In genomic region chr5:88684226-88684625, GRCm38 (mm10) we compare ENCODE assay signal across 27 mouse cellular contexts.
"Had no signal": no experiment of that assay in that cellular context is flagged by ENCODE, and none has a peak within 500 bp of the region (broad histone marks: within the 10 kb centered on the region; RNA-seq: fewer than 3 reads in every experiment).

No protein-coding gene starts in this region.

- DNase-seq: cerebellum, adult 8-10 months; cerebellum, adult 9-10 months; cerebellum, adult 9-11 months; cerebellum, postnatal 10 days; cerebellum, postnatal 14 days; cerebellum, postnatal 25 days; cerebellum, postnatal 36 days; embryo, embryonic 11 days; forebrain, postnatal 0 days; gastrocnemius, adult 2 months; gastrocnemius, postnatal 10 days; gastrocnemius, postnatal 14 days; gastrocnemius, postnatal 25 days; gastrocnemius, postnatal 36 days; heart, adult 18-20 months; heart, adult 2 months had no signal

- H3K4me1 ChIP-seq: embryonic facial prominence, embryonic 12.5 days; embryonic facial prominence, embryonic 13.5 days; embryonic facial prominence, embryonic 15.5 days had no signal

- H3K36me3 ChIP-seq: embryonic facial prominence, embryonic 10.5 days; embryonic facial prominence, embryonic 12.5 days; embryonic facial prominence, embryonic 13.5 days; embryonic facial prominence, embryonic 15.5 days; forebrain, embryonic 10.5 days; forebrain, embryonic 12.5 days; forebrain, embryonic 15.5 days had no signal

- H3K4me3 ChIP-seq: embryonic facial prominence, embryonic 10.5 days; embryonic facial prominence, embryonic 12.5 days; embryonic facial prominence, embryonic 13.5 days; embryonic facial prominence, embryonic 15.5 days; erythroblast, embryonic 14.5 days; forebrain, embryonic 10.5 days; forebrain, embryonic 12.5 days; forebrain, embryonic 13.5 days; forebrain, embryonic 15.5 days; gastrocnemius, adult 2 months; heart, adult 2 months had no signal

- H3K9me3 ChIP-seq: embryonic facial prominence, embryonic 10.5 days; embryonic facial prominence, embryonic 12.5 days; embryonic facial prominence, embryonic 13.5 days; embryonic facial prominence, embryonic 15.5 days; forebrain, embryonic 10.5 days; forebrain, embryonic 12.5 days; forebrain, embryonic 13.5 days; forebrain, embryonic 15.5 days had no signal

- ATAC-seq: forebrain, embryonic 13.5 days; forebrain, embryonic 14.5 days; forebrain, embryonic 15.5 days; forebrain, embryonic 16.5 days; forebrain, postnatal 0 days had no signal

- H3K9ac ChIP-seq: embryonic facial prominence, embryonic 12.5 days; embryonic facial prominence, embryonic 13.5 days; embryonic facial prominence, embryonic 15.5 days; forebrain, embryonic 12.5 days; forebrain, embryonic 13.5 days; forebrain, embryonic 15.5 days; forebrain, postnatal 0 days had no signal

- H3K27ac ChIP-seq: embryonic facial prominence, embryonic 10.5 days; embryonic facial prominence, embryonic 12.5 days; embryonic facial prominence, embryonic 13.5 days; embryonic facial prominence, embryonic 15.5 days; forebrain, embryonic 10.5 days; forebrain, embryonic 12.5 days; forebrain, embryonic 13.5 days; forebrain, embryonic 15.5 days; gastrocnemius, adult 2 months; heart, adult 2 months had no signal

- H3K27me3 ChIP-seq: embryonic facial prominence, embryonic 12.5 days; embryonic facial prominence, embryonic 15.5 days; forebrain, embryonic 12.5 days; forebrain, embryonic 13.5 days; forebrain, embryonic 15.5 days had no signal

- H3K4me2 ChIP-seq: embryonic facial prominence, embryonic 12.5 days; embryonic facial prominence, embryonic 13.5 days; embryonic facial prominence, embryonic 15.5 days; forebrain, embryonic 12.5 days; forebrain, embryonic 13.5 days; forebrain, embryonic 15.5 days had no signal
